Mouse (Mus musculus): ENCODE measurements at regions not wholly inside any gene's neighbourhood (a gene's known extent, or its start where the extent isn't known, plus 50 kb on each side); places are given as distances from the start of the nearest gene placed in this dataset.

- no peak overlapping the region for H3K4me3 ChIP-seq (ENCODE audit: low read length)
- no peak overlapping the region for H3K4me2 ChIP-seq (ENCODE audit: low read depth, low read length)
- H3K4me1 ChIP-seq (ENCODE audit: control insufficient read depth, insufficient read depth, low read length) = no peaks in the 10 kb centered on the region
- H3K9me3 ChIP-seq (ENCODE audit: control insufficient read depth, low read length) = no peaks in the 10 kb centered on the region
- ATAC-seq = no peak
- no peak overlapping the region for H3K9ac ChIP-seq (ENCODE audit: low read depth, low read length)
- H3K36me3 ChIP-seq (ENCODE audit: control insufficient read depth, insufficient read depth, low read length) = no peaks in the 10 kb centered on the region
- no peaks in the 10 kb centered on the region for H3K27me3 ChIP-seq (replicated peaks; ENCODE audit: control insufficient read depth, insufficient read depth, low read length)
- no peak overlapping the region for H3K27ac ChIP-seq (ENCODE audit: low read length)
- 85% methylated on average over 8 of the region's 8 CpGs for WGBS
These were observed 417.3 kb upstream of the Gm6657 start for GRCm38 (mm10) chr12:77776755-77777154.

- H3K4me1 ChIP-seq (ENCODE audit: control insufficient read depth, insufficient read depth, low read length) = no peaks in the 10 kb centered on the region
- no peaks in the 10 kb centered on the region for H3K9me3 ChIP-seq (ENCODE audit: control insufficient read depth, low read length)
- WGBS = 31% methylated on average over 20 of the region's 20 CpGs
- H3K9ac ChIP-seq (ENCODE audit: low read depth, low read length) = peak overlapping the region; percentile 52; the same call in 1 of the 2 replicates
- peak overlapping the region; percentile 34 for H3K4me2 ChIP-seq (ENCODE audit: low read depth, low read length)
- no peak overlapping the region for H3K27ac ChIP-seq (ENCODE audit: low read length)
- peak overlapping the region; percentile 34 for H3K4me3 ChIP-seq (ENCODE audit: low read length)
- peak; percentile 83 for ATAC-seq
- no peaks in the 10 kb centered on the region for H3K27me3 ChIP-seq (replicated peaks; ENCODE audit: control insufficient read depth, insufficient read depth, low read length)
- H3K36me3 ChIP-seq (ENCODE audit: control insufficient read depth, insufficient read depth, low read length) = no peaks in the 10 kb centered on the region
These were observed 412.9 kb upstream of the Gm6657 start for GRCm38 (mm10) chr12:77780885-77781698.

DNA sequence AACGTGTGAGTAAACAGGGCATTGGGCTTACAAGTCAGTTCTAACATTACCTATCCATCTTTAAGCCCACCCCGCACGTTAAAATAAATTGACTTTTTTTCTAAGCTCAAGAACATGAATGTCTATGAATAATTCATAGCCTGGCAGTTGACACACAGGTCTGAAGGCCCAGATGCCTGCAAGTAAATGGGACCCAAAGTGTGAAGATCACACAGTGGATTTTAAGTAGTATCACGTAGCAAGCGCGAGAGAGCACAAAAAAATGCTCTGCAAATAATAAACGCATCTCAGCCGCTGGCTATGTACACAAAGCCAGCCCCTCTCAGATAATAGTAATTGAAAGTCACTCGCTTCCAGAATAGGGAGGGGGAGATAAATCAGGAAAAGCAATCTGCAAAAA is 410.1 kb upstream of the Gm6657 start:
- H3K4me1 ChIP-seq (ENCODE audit: control insufficient read depth, insufficient read depth, low read length) = no peaks in the 10 kb centered on the region; the same call in 1 of the 2 replicates
- H3K9ac ChIP-seq (ENCODE audit: low read depth, low read length) = no peak overlapping the region
- ATAC-seq = no peak
- H3K27me3 ChIP-seq (replicated peaks; ENCODE audit: control insufficient read depth, insufficient read depth, low read length) = no peaks in the 10 kb centered on the region
- WGBS = 65% methylated on average over 9 of the region's 9 CpGs
- no peaks in the 10 kb centered on the region for H3K36me3 ChIP-seq (ENCODE audit: control insufficient read depth, insufficient read depth, low read length)
- H3K4me3 ChIP-seq (ENCODE audit: low read length) = no peak overlapping the region
- no peak overlapping the region for H3K27ac ChIP-seq (ENCODE audit: low read length)
- no peaks in the 10 kb centered on the region for H3K9me3 ChIP-seq (ENCODE audit: control insufficient read depth, low read length)
- H3K4me2 ChIP-seq (ENCODE audit: low read depth, low read length) = no peak overlapping the region

DNA sequence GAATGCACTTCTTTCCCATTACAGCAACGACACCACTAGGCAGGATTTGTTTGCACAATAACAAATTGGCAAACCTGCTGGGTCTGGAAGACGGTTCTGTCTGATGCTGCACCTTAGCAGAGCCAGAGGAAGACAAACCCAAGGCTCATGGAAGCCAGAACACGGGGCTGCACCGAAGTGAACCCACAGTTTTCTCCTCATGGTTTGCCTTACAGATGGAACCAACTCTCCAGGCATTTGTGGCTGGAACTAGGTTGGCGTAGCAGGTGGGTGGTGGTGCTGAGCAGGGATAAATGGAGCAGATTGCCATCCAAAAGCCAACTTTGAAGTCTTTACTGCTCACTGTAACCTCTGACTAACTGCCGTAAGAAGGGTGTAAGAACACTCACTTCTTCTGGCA is 408.4 kb upstream of the Gm6657 start:
- Histone ChIP-seq H3K9me3 (ENCODE audit: control insufficient read depth, low read length) (no peaks in the 10 kb centered on the region), H3K9ac (ENCODE audit: low read depth, low read length) (no peak overlapping the region), H3K4me1 (ENCODE audit: control insufficient read depth, insufficient read depth, low read length) (peaks cover 7% of the 10 kb centered on the region; the same call in 1 of the 2 replicates), H3K36me3 (ENCODE audit: control insufficient read depth, insufficient read depth, low read length) (no peaks in the 10 kb centered on the region), H3K27me3 (replicated peaks; ENCODE audit: control insufficient read depth, insufficient read depth, low read length) (no peaks in the 10 kb centered on the region), H3K4me2 (ENCODE audit: low read depth, low read length) (no peak overlapping the region), H3K27ac (ENCODE audit: low read length) (no peak overlapping the region), H3K4me3 (ENCODE audit: low read length) (no peak overlapping the region)
- WGBS = 79% methylated on average over 6 of the region's 6 CpGs
- ATAC-seq = no peak

GRCm38 (mm10) chr12:77786678-77787077 is 407.4 kb upstream of the Gm6657 start:
- Histone ChIP-seq H3K9me3 (ENCODE audit: control insufficient read depth, low read length) (no peaks in the 10 kb centered on the region), H3K4me1 (ENCODE audit: control insufficient read depth, insufficient read depth, low read length) (peaks cover 7% of the 10 kb centered on the region; the same call in 1 of the 2 replicates), H3K27me3 (replicated peaks; ENCODE audit: control insufficient read depth, insufficient read depth, low read length) (no peaks in the 10 kb centered on the region), H3K4me3 (ENCODE audit: low read length) (no peak overlapping the region), H3K27ac (ENCODE audit: low read length) (no peak overlapping the region), H3K9ac (ENCODE audit: low read depth, low read length) (no peak overlapping the region), H3K4me2 (ENCODE audit: low read depth, low read length) (no peak overlapping the region), H3K36me3 (ENCODE audit: control insufficient read depth, insufficient read depth, low read length) (no peaks in the 10 kb centered on the region)
- ATAC-seq = no peak
- WGBS = 59% methylated on average over 4 of the region's 4 CpGs

DNA sequence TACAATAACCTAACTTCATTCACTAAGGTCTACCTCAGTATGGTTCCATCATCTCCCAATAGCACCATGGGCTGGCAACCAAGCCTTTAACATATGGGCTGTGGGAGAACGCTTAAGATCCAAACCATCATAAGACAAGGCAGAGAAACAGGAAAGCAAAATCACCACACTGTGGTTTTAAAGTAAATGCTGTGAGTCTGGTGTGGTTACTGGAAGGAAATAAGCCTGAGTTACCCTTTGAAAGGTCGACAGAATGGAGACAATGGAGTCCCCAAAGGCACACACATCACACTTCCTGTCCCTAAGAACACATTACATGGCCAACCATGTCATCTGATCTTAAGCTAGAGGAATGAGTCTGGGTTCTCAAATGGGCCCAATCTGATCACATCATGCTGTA is 405.8 kb upstream of the Gm6657 start:
- 74% methylated on average over 2 of the region's 2 CpGs for WGBS
- H3K27me3 ChIP-seq (replicated peaks; ENCODE audit: control insufficient read depth, insufficient read depth, low read length) = no peaks in the 10 kb centered on the region
- no peak overlapping the region for H3K27ac ChIP-seq (ENCODE audit: low read length)
- no peak overlapping the region for H3K4me2 ChIP-seq (ENCODE audit: low read depth, low read length)
- no peak for ATAC-seq
- peaks cover 7% of the 10 kb centered on the region; the same call in 1 of the 2 replicates for H3K4me1 ChIP-seq (ENCODE audit: control insufficient read depth, insufficient read depth, low read length)
- H3K9me3 ChIP-seq (ENCODE audit: control insufficient read depth, low read length) = no peaks in the 10 kb centered on the region
- no peak overlapping the region for H3K9ac ChIP-seq (ENCODE audit: low read depth, low read length)
- no peak overlapping the region for H3K4me3 ChIP-seq (ENCODE audit: low read length)
- H3K36me3 ChIP-seq (ENCODE audit: control insufficient read depth, insufficient read depth, low read length) = no peaks in the 10 kb centered on the region

- WGBS = 7% methylated on average over 8 of the region's 8 CpGs
- no peaks in the 10 kb centered on the region for H3K36me3 ChIP-seq (ENCODE audit: control insufficient read depth, insufficient read depth, low read length)
- H3K9me3 ChIP-seq (ENCODE audit: control insufficient read depth, low read length) = no peaks in the 10 kb centered on the region
- H3K4me3 ChIP-seq (ENCODE audit: low read length) = peak overlapping the region; percentile 19
- peaks cover 7% of the 10 kb centered on the region; the same call in 1 of the 2 replicates for H3K4me1 ChIP-seq (ENCODE audit: control insufficient read depth, insufficient read depth, low read length)
- no peak overlapping the region for H3K27ac ChIP-seq (ENCODE audit: low read length)
- H3K9ac ChIP-seq (ENCODE audit: low read depth, low read length) = peak overlapping the region; percentile 38; the same call in 1 of the 2 replicates
- peak overlapping the region; percentile 43 for H3K4me2 ChIP-seq (ENCODE audit: low read depth, low read length)
- no peaks in the 10 kb centered on the region for H3K27me3 ChIP-seq (replicated peaks; ENCODE audit: control insufficient read depth, insufficient read depth, low read length)
- 0 out of 2 replicates have a peak, but pooled peaks have one; percentile 52 for ATAC-seq
These were observed 404.6 kb upstream of the Gm6657 start for GRCm38 (mm10) chr12:77789427-77789826.

GRCm38 (mm10) chr12:77789871-77790270 is 404.2 kb upstream of the Gm6657 start:
- no peaks in the 10 kb centered on the region for H3K36me3 ChIP-seq (ENCODE audit: control insufficient read depth, insufficient read depth, low read length)
- no peak overlapping the region for H3K27ac ChIP-seq (ENCODE audit: low read length)
- peak overlapping the region; percentile 43 for H3K4me2 ChIP-seq (ENCODE audit: low read depth, low read length)
- no peak for ATAC-seq
- H3K4me3 ChIP-seq (ENCODE audit: low read length) = peak overlapping the region; percentile 19
- peaks cover 7% of the 10 kb centered on the region; the same call in 1 of the 2 replicates for H3K4me1 ChIP-seq (ENCODE audit: control insufficient read depth, insufficient read depth, low read length)
- H3K9ac ChIP-seq (ENCODE audit: low read depth, low read length) = peak overlapping the region; percentile 38; the same call in 1 of the 2 replicates
- no peaks in the 10 kb centered on the region for H3K27me3 ChIP-seq (replicated peaks; ENCODE audit: control insufficient read depth, insufficient read depth, low read length)
- H3K9me3 ChIP-seq (ENCODE audit: control insufficient read depth, low read length) = no peaks in the 10 kb centered on the region
- 27% methylated on average over 14 of the region's 14 CpGs for WGBS

- H3K4me2 ChIP-seq (ENCODE audit: low read depth, low read length) = no peak overlapping the region
- no peaks in the 10 kb centered on the region for H3K36me3 ChIP-seq (ENCODE audit: control insufficient read depth, insufficient read depth, low read length)
- H3K27ac ChIP-seq (ENCODE audit: low read length) = no peak overlapping the region
- H3K9me3 ChIP-seq (ENCODE audit: control insufficient read depth, low read length) = no peaks in the 10 kb centered on the region
- 0 out of 2 replicates have a peak, but pooled peaks have one; percentile 23 for ATAC-seq
- H3K27me3 ChIP-seq (replicated peaks; ENCODE audit: control insufficient read depth, insufficient read depth, low read length) = no peaks in the 10 kb centered on the region
- WGBS = 60% methylated on average over 13 of the region's 13 CpGs
- H3K4me3 ChIP-seq (ENCODE audit: low read length) = no peak overlapping the region
- H3K9ac ChIP-seq (ENCODE audit: low read depth, low read length) = no peak overlapping the region
- peaks cover 7% of the 10 kb centered on the region; the same call in 1 of the 2 replicates for H3K4me1 ChIP-seq (ENCODE audit: control insufficient read depth, insufficient read depth, low read length)
These were observed 403.0 kb upstream of the Gm6657 start for GRCm38 (mm10) chr12:77790891-77791672.
